ENCODE assay signal across 22 mouse cellular contexts in genomic region chr13:29802699-29803098, GRCm38 (mm10). TPM values are rescaled to one million over a fixed set of nuclear protein-coding genes. Genes with fewer than 3 reads are reported as not detected.
DNase-seq lines count a peak whose midpoint lies in the region; ATAC-seq and TF ChIP-seq lines count a peak whose summit lies in the region.
"Had no signal": no experiment of that assay in that cellular context is flagged by ENCODE, and none has a peak within 500 bp of the region (broad histone marks: within the 10 kb centered on the region; RNA-seq: fewer than 3 reads in every experiment).

No protein-coding gene starts in this region.

- no peaks in the 10 kb centered on the region for H3K27me3 ChIP-seq in forebrain, embryonic 14.5 days (replicated peaks; ENCODE audit: control insufficient read depth, insufficient read depth, low read length)
- H3K27me3 ChIP-seq in forebrain, embryonic 10.5 days (ENCODE audit: poor library complexity, severe bottlenecking), result no peaks in the 10 kb centered on the region
- H3K27me3 ChIP-seq: hindbrain, embryonic 13.5 days; intestine, embryonic 15.5 days had no signal

- no peak overlapping the region for H3K4me2 ChIP-seq in forebrain, embryonic 14.5 days (ENCODE audit: low read length)
- H3K4me2 ChIP-seq: heart, embryonic 11.5 days; hindbrain, embryonic 13.5 days; intestine, embryonic 15.5 days had no signal

- H3K36me3 ChIP-seq in forebrain, embryonic 14.5 days (ENCODE audit: control insufficient read depth, insufficient read depth, low read length), result no peaks in the 10 kb centered on the region
- no peaks in the 10 kb centered on the region for H3K36me3 ChIP-seq in forebrain, embryonic 10.5 days (replicated peaks)
- H3K36me3 ChIP-seq: hindbrain, embryonic 13.5 days; intestine, embryonic 15.5 days had no signal

- intact Hi-C loops in heart, postnatal 14 days (cut with DNase I), result no loop called here

- H3K27ac ChIP-seq in forebrain, embryonic 14.5 days (ENCODE audit: low read depth, low read length), result peak overlapping the region; percentile 39; the same call in 1 of the 2 replicates
- no peak overlapping the region for H3K27ac ChIP-seq in forebrain, embryonic 10.5 days
- H3K27ac ChIP-seq: heart, adult 2 months; hindbrain, embryonic 10.5 days; hindbrain, embryonic 13.5 days; intestine, embryonic 15.5 days had no signal

- no peak for TF ChIP-seq POLR2A in brain, embryonic 14.5 days (IDR thresholded peaks at IDR 0.05; ENCODE audit: borderline replicate concordance, extremely low read depth, insufficient read depth, insufficient read length, poor library complexity, severe bottlenecking)

- no peak overlapping the region for H3K9ac ChIP-seq in forebrain, embryonic 14.5 days (ENCODE audit: low read length)
- H3K9ac ChIP-seq: hindbrain, embryonic 13.5 days; intestine, embryonic 15.5 days had no signal

- H3K4me3 ChIP-seq in forebrain, embryonic 14.5 days (ENCODE audit: low read depth, low read length), result no peak overlapping the region
- H3K4me3 ChIP-seq in forebrain, embryonic 10.5 days, result no peak overlapping the region
- H3K4me3 ChIP-seq: heart, adult 2 months; hindbrain, embryonic 10.5 days; hindbrain, embryonic 13.5 days; intestine, embryonic 15.5 days had no signal

- H3K4me1 ChIP-seq in forebrain, embryonic 14.5 days (ENCODE audit: control insufficient read depth, insufficient read depth, low read length), result no peaks in the 10 kb centered on the region; the same call in 1 of the 2 replicates
- peaks cover 6% of the 10 kb centered on the region for H3K4me1 ChIP-seq in forebrain, embryonic 10.5 days
- H3K4me1 ChIP-seq: hindbrain, embryonic 13.5 days; intestine, embryonic 15.5 days had no signal

- TF ChIP-seq CTCF in brain, embryonic 14.5 days (IDR thresholded peaks at IDR 0.05; ENCODE audit: borderline replicate concordance, extremely low read depth, insufficient read depth, insufficient read length), result no peak

- ATAC-seq in forebrain, embryonic 14.5 days, result peak; percentile 58; the same call in 1 of the 2 replicates
- ATAC-seq: CD4-positive, CD25-positive, alpha-beta regulatory T cell, adult 4 months; hindbrain, embryonic 16.5 days; intestine, embryonic 15.5 days had no signal

- H3K9me3 ChIP-seq in forebrain, embryonic 14.5 days (replicated peaks; ENCODE audit: control insufficient read depth, low read length), result no peaks in the 10 kb centered on the region
- no peaks in the 10 kb centered on the region for H3K9me3 ChIP-seq in forebrain, embryonic 10.5 days
- H3K9me3 ChIP-seq: hindbrain, embryonic 10.5 days; hindbrain, embryonic 13.5 days; intestine, embryonic 15.5 days had no signal

- DNase-seq in forebrain, embryonic 14.5 days (ENCODE audit: low spot score), result peak; percentile 67
- DNase-seq in forebrain, embryonic 10.5 days (ENCODE audit: extremely low spot score, low spot score), result no peak
- peak; percentile 1 for DNase-seq in heart, adult 11 months
- no peak for DNase-seq in heart, postnatal 14 days
- DNase-seq in brain, adult 2 months (ENCODE audit: low read depth, low spot score), result peak; percentile 23
- peak; percentile 75 for DNase-seq in brain, embryonic 14.5 days (ENCODE audit: low read depth)
- DNase-seq: adrenal gland, adult 2 months; adrenal gland, postnatal 14 days; cerebellum, adult 11 months; cerebellum, adult 8-10 months; cerebellum, postnatal 14 days; gastrocnemius, postnatal 25 days; heart, adult 2 months; heart, postnatal 36 days; kidney, adult 11 months; kidney, adult 8-10 months had no signal

RNA-seq across cellular contexts. Expression of gene Cdkal1, which starts 52.8 kb away (rescaled TPM):
- 23.9 and 32.1 TPM in 2 replicates for polyA plus RNA-seq in forebrain, embryonic 14.5 days (2014; fragmentation: Nextera tagmentation; extraction: Ambion mirVana)
- polyA plus RNA-seq in forebrain, embryonic 10.5 days (2016; fragmentation: Nextera tagmentation; extraction: Ambion mirVana), result 34.3 and 34.5 TPM in 2 replicates
- total RNA-seq in heart, postnatal 14 days (2021), result 10 to 100 TPM; 27.4 to 29.2 TPM
- 5.8 and 7.2 TPM in 2 replicates for polyA plus RNA-seq in brain, embryonic 14.5 days (2012; rRNA removed)

Comparison
In these comparisons a context has a peak if more than half of its experiments do, and no peak if none do; other contexts are left out.
1. DNase-seq: peak in forebrain, embryonic 14.5 days (single experiment), heart, adult 11 months (single experiment), brain, adult 2 months (single experiment) and brain, embryonic 14.5 days (single experiment); none in forebrain, embryonic 10.5 days (single experiment) and heart, postnatal 14 days (0 of 2).